Mouse (Mus musculus): ENCODE results near the gene Gtf3c1. TPM values are rescaled to one million over a fixed set of nuclear protein-coding genes. Genes with fewer than 3 reads are reported as not detected.

Gtf3c1 gene
- polyA plus RNA-seq, 1 experiment: 23.6 TPM

DNA sequence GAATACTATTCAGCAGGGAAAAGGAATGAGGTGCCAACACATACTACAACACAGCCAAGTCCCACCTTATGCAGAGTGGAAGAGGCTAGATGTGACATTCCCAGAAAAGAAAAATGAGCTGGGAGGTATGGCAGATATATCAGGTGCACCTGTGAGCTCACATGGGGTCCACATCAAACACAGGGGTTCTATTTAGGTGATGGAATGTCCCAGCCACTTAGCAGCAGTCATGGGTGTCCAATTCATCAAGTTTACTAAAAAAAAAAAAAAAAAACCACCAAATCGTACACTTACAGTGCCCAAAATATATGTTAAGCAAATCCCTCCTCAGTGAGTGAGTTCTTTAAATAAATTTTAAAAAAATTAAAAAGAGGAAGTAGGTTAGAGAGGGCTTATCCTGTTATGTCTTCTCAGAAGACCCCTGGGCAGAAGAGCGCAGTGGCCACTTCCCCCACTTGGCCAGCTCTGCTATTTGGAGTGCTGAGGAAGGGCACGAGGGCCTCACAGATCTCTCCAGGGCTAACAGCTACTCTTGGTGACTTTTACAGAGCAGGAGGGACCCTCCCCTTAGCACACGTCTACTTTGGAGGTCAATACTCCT is 108.1 kb downstream of the Gtf3c1 start:
- WGBS: 40% methylated on average over 4 of the region's 4 CpGs
- DNase-seq (ENCODE audit: low read depth, low spot score): no peak

DNA sequence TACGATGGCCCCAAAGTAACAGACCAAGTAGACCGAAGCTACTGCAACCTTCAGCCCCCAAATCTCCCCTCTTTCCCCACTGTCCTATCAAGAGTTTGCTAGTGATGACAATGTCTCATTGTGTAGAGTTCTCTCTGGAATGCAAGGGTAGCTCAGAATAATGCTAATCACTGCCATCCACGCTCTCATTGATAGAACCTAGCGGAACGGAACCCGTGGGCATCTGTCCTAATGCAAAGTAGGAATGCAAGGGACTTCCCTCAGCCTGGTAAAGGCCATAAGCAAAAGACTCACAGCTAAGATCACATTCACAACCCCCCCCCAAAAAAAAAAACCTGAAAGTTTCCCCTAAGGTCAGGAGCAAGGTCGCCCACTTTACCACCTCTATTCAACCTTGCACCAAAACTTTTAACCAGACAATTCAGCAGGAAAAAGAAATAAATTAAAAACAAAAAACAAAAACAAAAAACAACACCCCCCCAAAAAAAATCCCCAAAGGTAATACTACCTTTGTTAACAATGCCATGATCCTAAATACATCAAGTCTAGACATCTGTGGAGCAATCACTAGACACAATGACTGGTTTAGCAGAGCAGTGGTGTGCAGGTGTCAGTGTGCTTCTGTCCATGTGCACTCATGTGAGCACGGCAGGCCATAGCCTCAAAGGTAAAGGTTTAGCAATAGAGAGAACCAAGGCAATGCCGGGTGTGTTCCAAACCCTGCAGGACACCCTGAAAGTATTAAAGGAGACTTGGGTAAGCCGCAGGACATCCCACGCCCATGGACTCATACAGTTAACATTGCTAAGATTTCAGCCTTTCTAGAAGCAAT is 109.8 kb downstream of the Gtf3c1 start:
- no peak for DNase-seq (ENCODE audit: low read depth, low spot score)
- WGBS: 85% methylated on average over 11 of the region's 11 CpGs

DNA sequence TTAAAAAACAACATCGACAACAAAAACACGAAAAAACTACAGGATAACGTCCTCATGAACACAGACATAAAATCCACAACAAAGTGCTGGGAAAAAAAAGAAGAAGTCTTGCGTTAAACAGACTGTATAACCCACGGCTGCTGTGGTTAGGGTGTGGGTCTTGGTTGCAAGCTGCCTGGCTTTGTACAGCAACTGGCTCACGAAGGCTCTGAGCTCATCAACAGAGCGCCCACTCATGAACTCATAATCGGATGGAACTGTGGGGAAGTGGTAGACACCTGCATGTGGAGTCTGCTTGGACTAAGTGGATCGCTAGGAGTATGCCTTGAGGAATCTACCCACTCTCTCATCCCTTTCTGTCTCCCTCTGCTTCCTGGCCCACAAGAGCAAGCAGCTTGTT is 110.5 kb downstream of the Gtf3c1 start:
- DNase-seq (ENCODE audit: low read depth, low spot score): no peak
- 81% methylated on average over 9 of the region's 9 CpGs for whole genome bisulfite sequencing

DNA sequence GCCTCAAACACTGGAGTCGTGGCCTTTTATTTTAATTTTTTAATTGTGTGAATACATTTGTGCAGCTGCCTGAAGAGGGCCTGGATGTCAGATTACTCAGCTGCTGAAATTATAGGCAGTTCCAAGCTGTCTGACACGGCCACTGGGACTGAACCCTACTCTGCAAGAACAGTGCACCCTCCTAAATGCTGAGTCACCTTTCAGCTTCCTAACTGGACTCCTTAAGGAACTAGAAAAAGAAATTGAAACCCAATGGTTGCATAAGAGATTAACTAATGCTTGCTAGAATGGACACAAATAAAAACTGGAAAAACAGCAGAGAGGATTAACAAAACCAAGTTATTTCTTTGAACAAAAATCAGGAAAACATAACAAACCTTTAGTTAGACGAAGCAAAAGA is 111.2 kb downstream of the Gtf3c1 start:
- no peak for DNase-seq (ENCODE audit: low read depth, low spot score)
- 41% methylated on average over 3 of the region's 3 CpGs for WGBS

DNA sequence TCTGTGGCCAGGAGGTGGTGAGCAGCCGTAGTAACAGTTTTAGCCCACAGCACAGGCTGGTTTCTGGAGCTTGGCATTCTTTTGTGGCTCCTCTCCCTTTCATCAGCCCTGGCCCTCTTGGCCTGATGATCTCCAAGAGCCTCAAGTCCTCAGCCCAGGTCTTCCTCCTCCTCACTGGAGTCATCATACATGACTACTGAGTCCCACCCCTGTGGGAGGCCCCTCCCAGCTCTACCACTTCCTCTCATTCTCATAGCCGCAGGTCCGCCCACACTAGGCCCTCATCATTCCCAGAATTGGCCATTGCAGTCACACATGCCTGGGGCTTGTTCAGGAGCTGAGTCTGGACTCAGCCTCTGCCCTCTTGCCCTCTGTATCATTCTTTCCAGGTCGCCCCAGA is 113.7 kb downstream of the Gtf3c1 start:
- no peak for DNase-seq (ENCODE audit: low read depth, low spot score)
- WGBS: 75% methylated on average over 4 of the region's 4 CpGs

Other genes starting within 250 kb of the Gtf3c1 start
- gene Nsmce1, start 216.2 kb downstream of the Gtf3c1 start, polyA plus RNA-seq (2012; rRNA removed): 44.5 and 49.9 TPM in 2 replicates
- 43.9 and 64.3 TPM in 2 replicates for gene Il4ra, start 155.7 kb downstream of the Gtf3c1 start, polyA plus RNA-seq (2012; rRNA removed)
- 11.2 and 13.7 TPM in 2 replicates for gene Il21r, start 104.4 kb downstream of the Gtf3c1 start, polyA plus RNA-seq (2012; rRNA removed)
- 10.4 and 16.5 TPM in 2 replicates for gene D430042O09Rik, start 108 bp upstream of the Gtf3c1 start, polyA plus RNA-seq (2012; rRNA removed)